Mouse (Mus musculus) frontal cortex, adult (tissue): ENCODE measurements at regions not wholly inside any gene's neighbourhood (a gene's known extent, or its start where the extent isn't known, plus 50 kb on each side); places are given as distances from the start of the nearest gene placed in this dataset.

Source experiments
- ATAC-seq: cut with Nextera tagmentation; 2 replicates; pipeline ENCODE4 v1.9.2; 2017; ENCODE audit warnings: mild to moderate bottlenecking, moderate library complexity, mixed read lengths; ENCODE audit not compliant: low TSS enrichment

- no peak for ATAC-seq
Measured at GRCm38 (mm10) chr13:44399370-44399685, 329.9 kb upstream of the Jarid2 start.

- ATAC-seq = no peak
Measured at GRCm38 (mm10) chr13:44399831-44400321, 329.4 kb upstream of the Jarid2 start.

- ATAC-seq = no peak
Measured at GRCm38 (mm10) chr13:44404010-44404575, 325.2 kb upstream of the Jarid2 start.

GRCm38 (mm10) chr13:44407307-44407706 is 322.0 kb upstream of the Jarid2 start:
- ATAC-seq = no peak

GRCm38 (mm10) chr13:44408619-44408959 is 320.7 kb upstream of the Jarid2 start:
- ATAC-seq = no peak

GRCm38 (mm10) chr13:44408960-44409719 is 320.1 kb upstream of the Jarid2 start:
- ATAC-seq = no peak

- no peak for ATAC-seq
Measured at GRCm38 (mm10) chr13:44409720-44410047, 319.6 kb upstream of the Jarid2 start.

- ATAC-seq = no peak
Measured at GRCm38 (mm10) chr13:44411781-44412496, 317.3 kb upstream of the Jarid2 start.

GRCm38 (mm10) chr13:44413305-44413704 is 316.0 kb upstream of the Jarid2 start:
- no peak for ATAC-seq

- no peak for ATAC-seq
Measured at GRCm38 (mm10) chr13:44415971-44416370, 313.3 kb upstream of the Jarid2 start.

GRCm38 (mm10) chr13:44416986-44417385 is 312.3 kb upstream of the Jarid2 start:
- ATAC-seq = no peak

- ATAC-seq = no peak
Measured at GRCm38 (mm10) chr13:44419056-44419455, 310.2 kb upstream of the Jarid2 start.

- no peak for ATAC-seq
Measured at GRCm38 (mm10) chr13:44419472-44420226, 309.6 kb upstream of the Jarid2 start.

- no peak for ATAC-seq
Measured at GRCm38 (mm10) chr13:44420227-44420592, 309.1 kb upstream of the Jarid2 start.

GRCm38 (mm10) chr13:44420941-44421340 is 308.3 kb upstream of the Jarid2 start:
- ATAC-seq = no peak

GRCm38 (mm10) chr13:44421426-44421825 is 307.8 kb upstream of the Jarid2 start:
- peak; percentile 100 for ATAC-seq

- no peak for ATAC-seq
Measured at GRCm38 (mm10) chr13:44421922-44422321, 307.4 kb upstream of the Jarid2 start.

- no peak for ATAC-seq
Measured at GRCm38 (mm10) chr13:44430492-44430891, 298.8 kb upstream of the Jarid2 start.

GRCm38 (mm10) chr13:44437709-44438108 is 291.6 kb upstream of the Jarid2 start:
- no peak for ATAC-seq

- ATAC-seq = no peak
Measured at GRCm38 (mm10) chr13:44441061-44441460, 288.2 kb upstream of the Jarid2 start.

- ATAC-seq = no peak
Measured at GRCm38 (mm10) chr13:44449216-44449830, 280.0 kb upstream of the Jarid2 start.

- no peak for ATAC-seq
Measured at GRCm38 (mm10) chr13:44451224-44451623, 278.1 kb upstream of the Jarid2 start.
